Mouse (Mus musculus): Measurements from ENCODE around the gene Krtap11-1. TPM values are rescaled to one million over a fixed set of nuclear protein-coding genes. Genes with fewer than 3 reads are reported as not detected.

Krtap11-1 gene
- polyA plus RNA-seq (2014; fragmentation: Illumina TruSeq; extraction: RNeasy Lipid Tissue Mini Kit (QIAGEN cat#74804); ENCODE audit: low read depth, low replicate concordance) = not detected

GRCm38 (mm10) chr16:89571083-89571482 is at the start of gene Krtap11-1:
Krtap11-1 (minus strand) TSS chr16:89571183.

Other genes starting within 250 kb of the Krtap11-1 start
- not detected for gene Krtap21-1, start 167.3 kb downstream of the Krtap11-1 start, polyA plus RNA-seq (2014; fragmentation: Illumina TruSeq; extraction: RNeasy Lipid Tissue Mini Kit (QIAGEN cat#74804); ENCODE audit: low read depth, low replicate concordance)
- not detected for gene Krtap6-2, start 151.1 kb downstream of the Krtap11-1 start, polyA plus RNA-seq (2014; fragmentation: Illumina TruSeq; extraction: RNeasy Lipid Tissue Mini Kit (QIAGEN cat#74804); ENCODE audit: low read depth, low replicate concordance)
- not detected for gene Krtap8-1, start 83.2 kb downstream of the Krtap11-1 start, polyA plus RNA-seq (2014; fragmentation: Illumina TruSeq; extraction: RNeasy Lipid Tissue Mini Kit (QIAGEN cat#74804); ENCODE audit: low read depth, low replicate concordance)
- not detected for gene Krtap7-1, start 62.9 kb downstream of the Krtap11-1 start, polyA plus RNA-seq (2014; fragmentation: Illumina TruSeq; extraction: RNeasy Lipid Tissue Mini Kit (QIAGEN cat#74804); ENCODE audit: low read depth, low replicate concordance)

Data from liver, adult 10 weeks (tissue).